Mouse (Mus musculus) thymus, postnatal 25 days (tissue): Measurements from ENCODE around the gene Ccr1.

Experiments used
- DNase-seq: peaks from one replicate; pipeline ENCODE4 v3.0.0; 2022

The Ccr1 gene

GRCm38 (mm10) chr9:123951176-123951575 lies 17.3 kb downstream of the Ccr1 start:
- DNase-seq = no peak

GRCm38 (mm10) chr9:123949432-123949831 lies 19.1 kb downstream of the Ccr1 start:
- DNase-seq = no peak

- DNase-seq = no peak
Observed at GRCm38 (mm10) chr9:123947815-123948214, 20.7 kb downstream of the Ccr1 start.

GRCm38 (mm10) chr9:123942025-123942424 lies 26.5 kb downstream of the Ccr1 start:
- DNase-seq = no peak

GRCm38 (mm10) chr9:123941316-123941715 lies 27.2 kb downstream of the Ccr1 start:
- DNase-seq = no peak

GRCm38 (mm10) chr9:123940628-123941027 lies 27.9 kb downstream of the Ccr1 start:
- no peak for DNase-seq

- DNase-seq = no peak
Observed at GRCm38 (mm10) chr9:123940168-123940567, 28.3 kb downstream of the Ccr1 start.

GRCm38 (mm10) chr9:123937989-123938388 lies 30.5 kb downstream of the Ccr1 start:
- DNase-seq = no peak

- DNase-seq = no peak
Observed at GRCm38 (mm10) chr9:123936604-123937280, 31.8 kb downstream of the Ccr1 start.

- no peak for DNase-seq
Observed at GRCm38 (mm10) chr9:123935776-123936175, 32.7 kb downstream of the Ccr1 start.

- no peak for DNase-seq
Observed at GRCm38 (mm10) chr9:123935346-123935745, 33.1 kb downstream of the Ccr1 start.

GRCm38 (mm10) chr9:123933716-123934445 lies 34.6 kb downstream of the Ccr1 start:
- DNase-seq = no peak

- DNase-seq = no peak
Observed at GRCm38 (mm10) chr9:123932911-123933675, 35.4 kb downstream of the Ccr1 start.

GRCm38 (mm10) chr9:123931761-123932700 lies 36.5 kb downstream of the Ccr1 start:
- DNase-seq = peak; percentile 34

GRCm38 (mm10) chr9:123930926-123931325 lies 37.6 kb downstream of the Ccr1 start:
- no peak for DNase-seq

- DNase-seq = no peak
Observed at GRCm38 (mm10) chr9:123930476-123930875, 38.0 kb downstream of the Ccr1 start.

GRCm38 (mm10) chr9:123929936-123930335 lies 38.6 kb downstream of the Ccr1 start:
- DNase-seq = no peak

- DNase-seq = peak; percentile 80
Observed at GRCm38 (mm10) chr9:123928759-123929246, 39.7 kb downstream of the Ccr1 start.

GRCm38 (mm10) chr9:123928118-123928758 lies 40.3 kb downstream of the Ccr1 start:
- peak; percentile 65 for DNase-seq

GRCm38 (mm10) chr9:123927281-123927960 lies 41.1 kb downstream of the Ccr1 start:
- no peak for DNase-seq

- peak; percentile 46 for DNase-seq
Observed at GRCm38 (mm10) chr9:123926041-123926440, 42.5 kb downstream of the Ccr1 start.
